Mouse (Mus musculus): ENCODE data around the gene Olfr1443.

The Olfr1443 gene

DNA sequence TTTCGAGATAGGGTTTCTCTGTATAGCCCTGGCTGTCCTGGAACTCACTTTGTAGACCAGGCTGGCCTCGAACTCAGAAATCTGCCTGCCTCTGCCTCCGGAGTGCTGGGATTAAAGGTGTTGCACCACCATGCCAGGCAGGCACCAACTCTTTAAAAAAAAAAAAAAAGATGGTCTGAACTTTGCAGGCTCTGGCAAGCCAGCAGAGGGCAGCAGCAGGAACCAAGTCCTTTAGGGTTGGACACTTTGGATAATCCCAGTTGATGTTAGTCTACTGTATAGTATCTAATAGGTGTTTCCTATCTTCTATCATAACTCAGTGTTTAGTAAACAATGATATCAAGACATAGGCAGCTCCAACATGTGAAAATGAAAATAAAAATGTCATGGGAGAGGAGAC lies 44.4 kb downstream of the Olfr1443 start:
- in situ Hi-C loops (cut with MboI; ENCODE audit: low pct_unique_long_range_greater_than_20kb in 1 of 2, low sequenced_read_pairs in 2 of 2, unreplicated experiment in 1 of 2), result no loop called here

DNA sequence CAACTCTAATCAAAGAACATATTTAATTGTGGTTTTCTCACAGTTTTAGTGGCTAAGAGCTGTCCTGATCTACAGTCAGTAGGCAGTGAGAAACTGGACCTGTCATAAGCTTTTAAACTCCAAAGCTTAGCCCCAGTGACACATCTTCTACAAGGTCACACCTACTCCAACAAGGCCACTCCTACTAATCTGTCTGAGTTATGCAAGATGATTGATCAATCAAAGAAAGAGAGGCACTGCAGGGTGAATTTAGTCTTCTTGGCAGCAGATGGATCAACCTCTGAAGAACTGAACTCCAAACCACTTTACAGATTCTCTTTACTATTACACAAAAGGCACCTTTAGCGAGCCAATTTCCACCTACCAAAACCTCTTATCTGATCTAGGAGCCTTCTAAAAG lies 47.9 kb downstream of the Olfr1443 start:
- in situ Hi-C loops (cut with MboI; ENCODE audit: low pct_unique_long_range_greater_than_20kb in 1 of 2, low sequenced_read_pairs in 2 of 2, unreplicated experiment in 1 of 2), result no loop called here

DNA sequence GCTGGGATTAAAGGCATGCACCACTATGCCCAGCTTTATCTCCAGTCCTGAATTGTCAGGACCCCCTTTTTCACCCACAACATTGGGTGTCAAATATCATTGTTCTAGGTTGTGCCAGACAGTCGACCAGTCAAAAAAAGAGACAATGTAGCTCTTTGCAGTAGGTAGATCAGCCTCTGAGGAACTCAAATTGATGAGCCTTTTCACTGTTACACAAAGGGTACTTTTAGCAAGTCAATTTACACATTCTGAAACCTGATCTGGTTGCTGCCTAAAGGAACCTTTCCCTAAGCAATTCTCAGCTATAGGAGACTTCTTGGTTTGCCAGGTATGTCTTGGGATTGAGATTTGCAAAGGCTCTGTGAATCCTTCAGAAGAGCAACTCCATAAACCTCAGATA lies 53.1 kb downstream of the Olfr1443 start:
- in situ Hi-C loops (cut with MboI; ENCODE audit: low pct_unique_long_range_greater_than_20kb in 1 of 2, low sequenced_read_pairs in 2 of 2, unreplicated experiment in 1 of 2), result no loop called here

DNA sequence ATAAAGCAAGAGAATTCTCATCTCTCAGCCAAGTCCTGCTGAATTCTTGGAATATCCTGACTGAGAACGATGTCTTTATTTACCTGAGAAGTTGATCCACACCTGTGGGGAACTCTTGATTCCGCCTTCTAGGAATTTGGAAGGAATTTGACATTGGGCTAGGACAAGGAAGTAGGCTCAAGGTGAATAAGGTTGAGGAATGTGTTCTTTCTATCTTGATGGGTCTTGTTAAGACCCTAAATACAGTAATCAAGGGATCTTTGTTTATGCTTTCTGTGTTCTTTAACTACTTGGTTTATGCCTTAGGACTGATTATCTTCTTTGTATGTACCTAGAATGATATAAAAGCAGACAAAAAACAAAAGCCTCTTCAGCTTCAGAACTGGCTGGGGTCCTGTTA lies 54.0 kb downstream of the Olfr1443 start:
- in situ Hi-C loops (cut with MboI; ENCODE audit: low pct_unique_long_range_greater_than_20kb in 1 of 2, low sequenced_read_pairs in 2 of 2, unreplicated experiment in 1 of 2), result no loop called here
